Mouse (Mus musculus) testis, adult 2 months (tissue): ENCODE data around the gene Fermt3.

ENCODE experiments used
- CTCF ChIP-seq: fragments of 200-500 bp; IDR thresholded peaks from 2 replicates; pipeline ENCODE4 v1.5.1; 2012; ENCODE audit warnings: low read depth, mild to moderate bottlenecking, inconsistent platforms, low read length, moderate library complexity; ENCODE audit not compliant: control insufficient read depth, insufficient read depth, insufficient replicate concordance
- POLR2A ChIP-seq: fragments of 200-500 bp; IDR thresholded peaks from 2 replicates; pipeline ENCODE4 v1.6.1; 2012; ENCODE audit warnings: low read depth, mild to moderate bottlenecking, inconsistent platforms, low read length, moderate library complexity; ENCODE audit not compliant: control insufficient read depth

GRCm38 (mm10) chr19:6999360-7000063 is 19.8 kb downstream of the Fermt3 start:
- TF ChIP-seq CTCF, result no peak
- no peak for TF ChIP-seq POLR2A
